Mouse (Mus musculus): ENCODE measurements at regions not wholly inside any gene's neighbourhood (a gene's known extent, or its start where the extent isn't known, plus 50 kb on each side); places are given as distances from the start of the nearest gene placed in this dataset.

DNA sequence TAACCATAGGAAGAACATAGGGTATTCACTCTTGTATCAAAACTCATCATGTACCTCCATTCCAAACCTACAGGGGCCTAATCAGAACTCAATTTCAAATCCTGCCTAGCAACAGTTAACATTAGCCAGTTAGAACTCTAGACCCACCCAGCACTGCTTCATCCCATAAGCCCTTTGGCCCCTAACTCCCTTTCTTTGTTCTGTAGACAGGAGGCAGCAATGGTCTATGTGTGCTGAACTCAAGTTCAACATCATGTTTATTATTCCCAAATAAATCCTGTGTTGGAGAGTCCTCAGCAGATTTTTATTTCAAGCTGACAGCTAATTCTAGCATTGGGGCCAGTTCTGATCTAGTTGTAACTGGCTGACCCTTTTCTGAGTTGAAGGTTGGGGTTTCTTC is 112.2 kb downstream of the Ipo8 start:
- DNase-seq, result no peak

DNA sequence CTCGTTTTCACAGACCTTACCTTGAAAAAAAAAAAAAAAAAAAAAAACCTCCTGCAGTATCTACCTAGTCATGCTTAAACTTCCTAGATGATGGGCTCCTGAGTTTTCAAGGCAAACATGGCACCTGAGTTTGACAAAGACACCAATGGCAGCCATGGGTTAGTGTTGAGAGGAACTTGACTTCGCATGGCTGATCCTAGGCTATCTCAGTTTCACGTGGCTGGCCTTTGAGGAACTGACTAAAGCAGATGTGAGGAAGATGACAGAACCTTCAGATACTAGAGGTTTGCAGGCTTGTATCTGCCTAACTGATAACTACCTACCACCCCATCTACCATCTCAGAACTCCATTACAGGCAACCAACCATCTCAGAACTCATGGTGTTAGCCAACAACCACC is 120.9 kb downstream of the Ipo8 start:
- no peak for DNase-seq

DNA sequence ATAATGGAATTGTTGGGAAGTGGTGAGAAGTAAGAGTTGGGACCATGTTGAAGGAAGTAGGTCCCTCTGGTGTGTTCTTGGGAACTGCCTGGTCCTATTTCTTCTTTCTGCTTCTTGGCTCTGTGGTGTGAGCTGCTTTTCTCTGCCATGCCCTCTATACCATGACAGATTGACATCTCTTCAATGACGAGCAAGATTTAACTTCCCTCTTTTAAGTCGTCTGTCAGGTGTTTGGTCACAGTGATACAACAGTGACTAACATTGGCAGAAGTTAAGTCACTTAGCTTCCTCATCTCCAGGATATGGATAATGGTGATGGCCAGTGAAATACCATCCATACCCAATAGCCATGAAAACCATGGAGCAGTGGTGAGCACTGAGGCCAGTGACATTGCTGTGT is 122.9 kb downstream of the Ipo8 start:
- DNase-seq, result no peak

DNA sequence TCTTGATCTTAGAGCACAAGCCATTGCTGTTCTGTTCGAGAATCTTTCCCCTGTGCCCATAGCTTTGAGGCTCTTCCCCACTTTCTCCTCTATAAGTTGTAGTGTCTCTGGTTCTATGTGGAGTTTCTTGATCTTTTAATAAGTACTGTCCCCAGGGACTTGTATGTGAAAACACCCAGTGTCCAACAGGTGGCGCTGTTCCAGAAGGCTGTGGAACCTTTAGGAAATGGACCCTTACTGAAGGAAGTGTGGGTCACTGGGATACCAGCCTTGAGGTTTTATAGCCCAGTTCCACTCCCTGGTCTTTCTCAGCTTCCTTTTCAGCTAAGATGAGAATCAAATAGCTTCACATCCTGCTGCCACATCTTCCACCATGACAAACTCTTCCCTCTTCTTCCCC is 125.6 kb downstream of the Ipo8 start:
- peak in 1 of 2 experiments; percentile 9 for DNase-seq

DNA sequence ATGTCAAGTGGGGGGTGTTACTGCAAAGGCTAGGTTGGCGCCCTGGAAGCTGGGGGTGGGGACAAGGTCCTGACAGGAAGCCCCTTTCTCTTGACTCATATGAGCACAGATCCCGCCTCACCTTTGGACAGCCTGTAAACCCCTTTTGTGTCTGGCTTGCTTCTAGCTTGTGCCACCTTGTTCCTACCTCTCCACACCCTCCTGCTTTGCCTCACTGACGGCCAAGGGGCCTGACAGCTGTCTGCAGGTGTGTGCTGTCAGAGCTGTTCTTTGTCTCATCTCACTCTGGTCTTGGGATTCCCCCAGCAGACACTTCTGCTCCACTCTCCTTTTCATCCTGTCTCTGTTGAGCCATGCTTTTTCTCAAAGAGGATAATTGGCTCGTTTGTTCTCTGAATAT is 137.9 kb downstream of the Ipo8 start:
- DNase-seq, result no peak

DNA sequence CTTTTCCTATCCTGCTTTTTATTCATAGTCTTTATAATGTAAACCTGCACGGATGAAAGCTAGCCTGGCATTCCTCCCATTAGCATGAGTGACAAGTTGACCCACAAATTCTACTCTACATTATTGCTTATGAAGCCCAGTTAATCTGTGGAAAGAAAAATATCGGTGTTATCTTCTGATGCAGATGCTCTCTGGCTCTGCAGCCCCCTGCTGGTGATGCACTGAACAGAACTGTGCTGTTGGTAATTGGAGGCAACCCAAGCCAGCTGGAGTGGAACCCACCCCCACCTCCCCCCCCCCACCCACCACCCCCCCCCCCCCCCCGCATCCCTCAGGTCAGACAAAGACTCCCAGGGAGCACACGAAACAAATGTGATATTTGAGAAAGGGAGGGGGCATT is 143.5 kb downstream of the Ipo8 start:
- DNase-seq, result peak; percentile 12 to 45

DNA sequence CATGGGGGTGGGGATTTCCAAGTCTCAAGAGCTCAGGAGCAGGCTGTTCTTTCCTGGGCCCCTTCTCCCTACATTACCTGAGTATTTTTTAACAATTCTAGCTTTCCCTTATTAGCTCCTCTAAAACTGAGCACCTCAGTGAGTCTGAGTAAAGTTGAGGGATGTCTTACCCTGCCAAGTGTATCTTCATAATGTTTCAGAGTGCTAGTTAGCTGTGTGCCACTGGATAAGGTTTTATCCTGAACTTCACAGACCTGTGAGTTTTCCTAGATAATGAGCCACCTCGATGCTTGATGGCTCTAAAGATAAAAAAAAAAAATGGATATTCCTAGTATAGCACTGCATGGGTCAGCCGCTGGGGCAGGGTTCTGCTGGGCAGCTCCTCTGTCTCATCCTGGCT is 171.1 kb downstream of the Ipo8 start:
- DNase-seq, result no peak

DNA sequence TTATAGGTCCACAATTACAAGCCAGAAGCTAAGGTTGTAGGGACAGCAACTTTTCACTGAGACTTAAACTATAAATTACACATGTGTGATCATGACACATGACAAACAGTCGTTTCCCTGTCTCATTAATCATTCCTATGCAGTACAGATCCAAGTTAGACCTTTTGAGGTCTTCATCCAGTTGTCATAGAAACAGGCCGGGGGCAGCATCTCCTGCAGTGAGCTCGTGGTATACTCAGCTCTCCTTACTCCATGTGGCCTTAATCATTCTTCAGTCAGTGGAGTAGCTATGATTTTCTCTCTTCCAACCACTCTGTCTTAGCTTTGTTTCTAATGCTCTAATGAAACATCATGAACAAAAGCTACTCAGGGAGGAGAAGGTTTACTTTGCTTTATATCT is 178.1 kb downstream of the Ipo8 start:
- DNase-seq, result no peak

DNA sequence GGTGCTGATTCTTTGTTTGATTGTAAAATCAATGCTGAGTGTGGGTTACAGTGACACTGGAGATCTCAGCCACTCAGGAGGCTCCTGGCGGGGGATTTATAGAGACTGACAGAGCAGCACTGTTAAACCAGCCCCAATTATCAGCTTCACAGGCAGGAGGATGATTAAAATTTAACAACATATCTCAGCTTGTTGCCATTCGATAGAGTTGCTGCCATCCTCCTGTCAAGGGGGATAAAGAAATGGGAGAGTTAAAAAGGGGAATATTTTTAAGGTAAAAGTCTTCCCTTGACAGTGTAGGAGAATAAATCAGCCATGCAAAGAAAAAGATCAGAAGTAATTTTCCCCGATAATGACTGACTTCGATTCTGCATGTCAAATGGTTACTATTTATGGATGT is 178.8 kb downstream of the Ipo8 start:
- DNase-seq, result no peak

DNA sequence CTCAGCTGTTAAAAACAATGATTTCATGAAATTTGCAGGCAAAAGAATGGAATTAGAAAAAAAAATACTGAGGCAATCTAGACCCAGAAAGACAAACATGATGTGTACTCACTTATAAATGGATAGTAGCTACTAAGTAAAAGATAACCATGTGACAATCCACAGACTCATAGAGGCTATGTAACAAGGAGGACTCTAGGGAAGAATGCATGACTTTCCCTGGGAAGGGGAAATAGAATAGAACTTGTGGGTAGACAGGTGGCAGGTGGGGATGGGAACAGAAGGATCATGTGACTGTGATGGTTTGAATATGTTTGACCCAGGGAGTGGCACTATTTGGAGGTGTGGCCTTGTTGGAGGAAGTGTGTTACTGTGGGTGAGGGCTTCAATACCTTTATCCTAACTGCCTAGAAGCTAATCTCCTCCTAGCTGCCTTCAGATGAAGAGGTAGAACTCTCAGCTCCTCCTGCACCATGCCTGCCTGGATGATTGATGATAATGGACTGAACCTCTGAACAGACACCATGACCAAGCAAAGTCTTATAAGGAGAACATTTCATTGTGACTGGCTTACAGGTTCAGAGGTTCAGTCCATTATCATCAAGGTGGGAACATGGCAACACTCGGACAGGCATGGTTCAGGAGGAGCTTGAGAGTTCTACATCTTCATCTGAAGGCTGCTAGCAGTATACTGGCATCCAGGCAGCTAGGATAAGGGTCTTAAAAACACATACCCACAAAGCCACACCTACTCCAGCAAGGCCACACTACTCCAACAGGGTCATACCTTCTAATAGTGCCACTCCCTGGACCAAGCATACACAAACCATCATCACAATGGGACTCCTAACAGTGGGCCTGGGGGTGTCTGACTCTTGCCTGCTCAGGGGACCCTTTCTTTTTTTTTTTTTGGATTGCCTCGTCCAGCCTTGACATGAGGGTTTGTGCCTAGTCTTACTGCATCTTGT is 183.6 kb downstream of the Ipo8 start:
- DNase-seq, result no peak

DNA sequence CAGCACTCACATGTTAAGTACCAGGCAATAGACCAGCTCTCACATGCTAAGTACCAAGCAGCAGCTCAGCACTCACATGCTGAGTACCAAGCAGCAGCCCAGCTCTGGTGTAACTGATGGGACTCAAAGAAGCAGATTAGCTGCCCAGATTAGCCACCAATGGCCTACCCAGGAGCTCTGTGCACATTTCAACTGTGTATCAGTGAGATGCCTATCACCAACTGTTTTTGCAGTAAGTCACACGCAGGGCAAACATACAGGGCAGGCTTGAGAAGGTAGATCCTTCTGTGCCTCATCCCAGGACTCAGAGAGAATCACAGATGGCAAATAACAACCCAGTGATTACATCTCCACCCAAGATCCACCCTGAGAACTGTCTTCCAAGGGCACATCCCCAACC is 190.7 kb downstream of the Ipo8 start:
- no peak for DNase-seq

DNA sequence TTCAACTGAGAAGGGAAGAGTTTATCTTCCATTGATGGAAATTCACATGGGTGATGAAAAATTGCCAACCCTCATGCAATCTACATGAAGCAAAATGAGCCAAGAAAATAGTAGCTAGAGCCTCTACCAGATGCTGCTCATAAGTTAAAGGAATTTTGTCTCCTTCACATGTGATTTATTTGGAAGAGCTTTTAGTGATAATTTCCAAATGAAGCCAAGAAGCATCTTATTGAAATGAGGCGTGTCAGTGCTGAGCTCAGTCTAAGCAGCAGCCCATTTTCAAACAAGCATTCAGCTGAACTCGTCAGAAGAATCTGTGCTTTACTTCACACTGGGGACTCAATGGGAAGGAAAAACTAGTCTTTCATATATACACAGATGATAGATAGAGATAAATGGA is 190.0 kb upstream of the Tmtc1 start:
- DNase-seq, result no peak

DNA sequence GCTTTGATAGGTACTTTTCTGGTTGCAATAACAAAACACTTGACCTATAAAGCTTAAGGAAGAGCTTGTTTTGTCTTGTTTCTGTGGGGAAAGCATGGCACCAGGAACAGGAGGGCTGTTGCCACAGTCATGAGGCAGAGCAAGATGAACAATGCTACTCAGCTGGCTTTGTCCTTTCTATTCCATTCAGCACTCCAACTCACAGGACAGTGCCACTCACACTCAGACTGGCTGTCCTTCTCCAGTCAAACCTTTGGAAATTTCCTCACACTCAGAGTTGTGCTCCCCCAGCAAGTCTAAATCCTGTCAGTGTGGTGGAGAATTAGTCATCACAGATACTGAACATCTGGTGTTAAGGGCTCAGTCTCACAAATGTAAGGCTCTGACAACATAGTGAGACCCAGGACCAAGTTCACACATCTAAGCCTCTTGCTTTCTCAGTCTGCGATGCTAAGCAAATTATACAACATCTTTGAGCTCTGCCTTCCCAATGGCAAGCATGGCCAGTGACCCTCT is 183.0 kb upstream of the Tmtc1 start:
- DNase-seq, result no peak

DNA sequence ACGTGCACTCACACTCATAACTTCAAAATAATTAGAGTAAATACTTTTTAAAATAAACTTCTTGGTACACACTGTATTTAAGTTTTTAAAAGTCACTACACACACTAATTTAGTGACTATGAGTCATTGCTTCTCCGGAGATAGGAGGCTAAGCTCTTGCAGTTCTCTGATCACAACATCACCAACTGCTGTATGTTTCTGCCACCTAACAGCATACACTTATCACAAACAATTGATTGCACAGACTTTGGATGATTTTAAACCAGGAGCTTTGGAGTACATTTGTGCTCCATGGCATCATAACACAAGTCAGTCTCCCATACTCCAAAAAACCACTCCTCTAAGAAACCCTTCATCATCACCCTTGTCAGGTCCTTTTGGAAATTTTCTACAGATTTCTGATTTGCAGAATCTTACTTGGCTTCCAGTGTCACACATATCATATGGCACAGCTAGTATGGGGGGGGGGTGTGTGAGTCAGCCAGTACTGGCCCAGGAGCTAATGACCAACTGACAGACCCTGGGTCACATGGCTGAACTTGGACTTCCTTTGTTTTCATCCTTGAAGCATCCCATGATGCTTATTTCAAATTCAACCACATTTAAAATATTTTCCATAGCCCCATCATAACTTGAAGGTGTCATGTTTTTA is 179.1 kb upstream of the Tmtc1 start:
- DNase-seq, result no peak

DNA sequence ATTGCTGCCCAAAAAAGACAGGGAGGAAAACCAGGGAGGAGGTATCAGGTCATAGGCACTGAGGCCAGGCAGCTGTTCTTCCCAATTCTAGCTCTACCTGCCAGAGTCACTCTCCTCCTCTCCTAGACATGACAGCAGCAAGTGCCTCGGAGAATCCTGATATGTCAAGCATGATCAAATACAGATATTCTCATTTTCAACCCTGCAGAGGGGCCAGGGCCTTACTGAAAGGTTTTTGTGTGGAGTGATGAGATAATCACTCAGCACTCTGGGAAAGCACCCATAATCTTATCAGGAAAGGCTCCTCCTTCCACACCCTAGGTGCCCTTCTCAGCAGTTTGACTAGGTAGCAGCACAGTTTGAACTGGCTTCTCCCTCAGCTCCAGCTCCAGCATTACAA is 175.8 kb upstream of the Tmtc1 start:
- no peak for DNase-seq

DNA sequence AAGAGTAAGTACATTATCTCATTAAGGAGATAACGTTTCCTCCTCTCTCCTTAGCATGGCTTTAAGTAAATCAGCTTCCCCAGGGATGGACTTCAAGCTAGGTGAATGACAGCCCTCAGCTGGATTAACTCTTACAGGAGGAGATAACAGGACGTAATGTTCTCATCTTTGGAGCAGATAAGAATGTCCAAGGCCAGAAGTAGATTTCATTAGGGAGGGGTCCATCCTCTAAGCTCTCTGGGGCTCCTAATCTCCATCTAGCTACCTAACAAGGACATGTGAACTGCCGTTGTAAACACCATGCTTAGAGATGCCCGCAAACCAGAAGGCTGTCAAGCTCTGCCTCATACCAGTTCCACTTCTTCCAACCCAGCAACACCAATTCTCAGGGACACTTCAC is 171.7 kb upstream of the Tmtc1 start:
- DNase-seq, result no peak

DNA sequence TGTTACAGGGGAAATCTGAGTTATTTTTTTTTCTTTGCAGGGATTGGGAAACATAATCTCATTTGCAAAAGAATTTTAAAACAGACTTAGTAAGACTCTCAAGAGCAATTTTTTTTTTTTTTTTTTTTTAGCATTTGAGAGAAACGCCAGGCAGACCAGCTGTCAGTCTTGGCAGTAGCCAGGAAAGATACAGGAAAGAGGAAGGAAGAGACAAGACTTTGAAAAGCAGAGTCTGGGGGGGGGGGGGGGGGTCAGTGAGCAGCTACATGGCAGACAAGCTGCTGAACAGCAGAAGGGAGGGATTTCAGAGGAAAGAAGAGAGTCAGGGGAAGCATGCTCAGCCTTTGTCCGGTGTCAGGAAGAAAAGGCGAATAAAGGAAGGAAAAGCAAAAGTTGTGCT is 171.3 kb upstream of the Tmtc1 start:
- no peak for DNase-seq

DNA sequence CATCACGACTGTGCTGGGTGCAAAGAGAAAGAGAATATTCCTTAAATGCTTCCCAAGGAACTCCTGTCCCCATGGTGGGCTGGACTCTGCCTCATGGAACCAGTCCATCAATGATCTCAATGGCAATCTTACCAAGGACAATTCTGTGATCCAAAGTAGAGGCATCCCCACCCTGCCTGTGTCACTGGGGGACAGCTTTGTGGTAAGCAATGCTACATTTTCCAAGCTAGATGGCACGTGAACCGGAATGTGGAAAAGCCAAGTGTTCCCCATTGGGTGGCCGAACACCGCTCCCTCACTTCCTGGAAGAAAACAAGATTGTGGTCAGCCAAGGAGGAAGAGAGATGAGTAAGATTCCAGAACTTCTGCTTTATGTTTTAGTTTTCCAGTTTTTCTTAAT is 164.7 kb upstream of the Tmtc1 start:
- no peak for DNase-seq

DNA sequence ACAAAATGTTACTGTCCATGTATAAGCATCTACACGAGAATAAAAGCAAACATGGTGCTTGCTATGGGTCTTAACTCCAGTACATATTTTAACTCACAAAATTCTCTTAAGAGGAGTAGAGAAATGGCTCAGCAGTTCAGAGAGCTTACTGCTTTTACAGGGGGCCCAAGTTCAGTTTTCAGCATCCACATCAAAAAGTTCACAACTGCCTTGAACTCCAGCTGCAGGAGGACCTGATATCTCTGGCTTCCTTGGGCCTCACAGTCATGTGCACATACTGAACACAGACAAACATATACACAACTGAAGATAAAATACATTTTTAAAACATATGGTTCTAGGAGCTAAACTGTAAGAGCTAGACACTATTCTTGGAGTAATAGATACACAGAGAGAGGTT is 161.0 kb upstream of the Tmtc1 start:
- DNase-seq, result no peak

DNA sequence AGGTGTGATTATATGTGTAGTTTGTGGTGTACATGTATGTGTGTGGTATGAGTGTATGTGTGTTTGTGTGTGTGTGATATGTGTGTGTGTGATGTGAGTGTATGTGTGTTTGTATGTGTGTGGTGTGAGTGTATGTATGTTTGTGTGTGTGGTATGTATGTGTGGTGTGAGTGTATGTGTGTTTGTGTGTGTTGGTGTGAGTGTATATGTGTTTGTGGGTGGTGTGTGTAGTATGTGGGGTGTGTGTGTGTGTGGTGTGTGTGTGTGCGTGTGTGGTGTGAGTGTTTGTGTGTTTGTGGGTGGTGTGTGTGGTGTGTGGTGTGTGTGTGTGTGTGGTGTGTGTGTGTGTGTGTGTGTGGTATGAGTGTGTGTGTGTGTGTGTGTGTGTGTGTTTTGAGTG is 160.6 kb upstream of the Tmtc1 start:
- DNase-seq, result no peak

DNA sequence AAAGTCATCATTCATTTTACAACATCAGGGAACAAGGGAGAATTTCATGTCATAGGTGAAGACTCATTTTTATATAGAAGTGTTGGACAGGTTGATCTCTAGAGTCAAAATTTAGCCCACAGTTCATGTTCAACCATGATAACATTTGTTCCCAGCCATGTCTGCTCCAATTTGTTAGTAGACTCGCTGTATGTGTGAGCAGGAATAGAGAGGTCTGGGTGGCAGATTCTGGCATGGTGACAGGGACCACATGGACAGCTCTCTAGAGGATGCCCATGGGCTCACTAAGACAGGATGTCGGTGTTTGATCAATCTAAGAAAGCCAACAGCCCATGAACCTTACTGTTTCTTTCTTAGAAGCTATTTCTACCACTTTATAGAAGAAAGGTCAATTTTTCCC is 159.7 kb upstream of the Tmtc1 start:
- no peak for DNase-seq

DNA sequence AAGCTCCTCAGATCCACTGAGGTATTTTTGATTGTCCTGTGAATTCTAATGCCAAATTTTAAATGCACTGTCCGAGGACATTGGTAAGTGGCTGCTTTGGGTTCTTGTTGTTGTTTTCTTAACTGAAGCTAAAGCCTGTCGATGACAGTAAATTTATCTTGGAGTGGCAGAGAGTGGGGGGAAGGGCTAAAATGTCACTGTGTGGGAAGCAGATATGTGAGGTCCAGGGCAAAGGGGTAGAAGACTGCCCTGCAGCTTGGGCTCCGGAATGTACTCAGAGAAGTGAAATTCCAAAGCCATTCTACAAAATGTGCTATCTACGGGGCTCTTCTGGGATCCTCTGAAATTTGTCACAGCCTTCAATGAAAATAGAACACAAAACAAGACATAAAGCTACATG is 159.3 kb upstream of the Tmtc1 start:
- no peak for DNase-seq

DNA sequence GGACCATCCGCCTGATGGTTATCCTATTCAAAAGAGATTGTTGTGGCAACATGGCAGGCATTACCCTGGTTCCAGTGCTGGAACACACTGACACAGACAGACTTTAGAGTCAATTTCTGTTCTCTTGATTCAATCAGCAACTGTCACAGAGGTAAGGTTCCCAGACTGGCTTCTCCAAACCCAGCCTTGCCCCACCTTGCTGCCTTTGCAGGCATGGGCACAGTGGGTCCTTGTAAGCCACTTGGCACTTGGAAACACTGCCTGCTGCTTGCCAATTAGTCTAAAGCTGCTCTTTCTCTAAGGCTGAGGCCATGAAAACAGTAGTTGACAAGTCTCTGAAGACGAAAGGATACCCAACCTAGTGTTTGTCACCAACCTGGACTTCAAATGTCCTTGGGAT is 158.7 kb upstream of the Tmtc1 start:
- DNase-seq, result no peak

DNA sequence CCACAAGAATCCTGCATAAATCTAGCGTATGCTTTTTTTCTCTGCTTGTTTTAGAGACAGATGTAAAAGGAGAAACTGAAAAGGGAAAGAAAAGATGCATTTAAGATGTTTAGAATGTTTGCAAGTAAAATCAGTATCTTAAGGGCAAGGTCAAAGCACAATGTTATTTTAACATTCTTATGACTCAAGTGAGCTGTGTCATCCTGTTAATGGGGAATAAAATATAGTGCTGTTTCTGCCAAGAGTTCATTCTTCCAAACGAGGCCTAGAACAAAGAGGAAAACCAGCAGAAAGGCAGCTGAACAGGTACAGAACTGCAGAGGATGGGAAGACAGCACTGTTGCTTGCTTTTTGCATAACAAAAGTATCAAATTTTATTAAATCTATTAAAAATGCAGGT is 156.7 kb upstream of the Tmtc1 start:
- no peak for DNase-seq

Measured in cerebellum, postnatal 25 days (tissue).